Comparison of ENCODE assay signal across 34 mouse cellular contexts in the genomic region with DNA sequence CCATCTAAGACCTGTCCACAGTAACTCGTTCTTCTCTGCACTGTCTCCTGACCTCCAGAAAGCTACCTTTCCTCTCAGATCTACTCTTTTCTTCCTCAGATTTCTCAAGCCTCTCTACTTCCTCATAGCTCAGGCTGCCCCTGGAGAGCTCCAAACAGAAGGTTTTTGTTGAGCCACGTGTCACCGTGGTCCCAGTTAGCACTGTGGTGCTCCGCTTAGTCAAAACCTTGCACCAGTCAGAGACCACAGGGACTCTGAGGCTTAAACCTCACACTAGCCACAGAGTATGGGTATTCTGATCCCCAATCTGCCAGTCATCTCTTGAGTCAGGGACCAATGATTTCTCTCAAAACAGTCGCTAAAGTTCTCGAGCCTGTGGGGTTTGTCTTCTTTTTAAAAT. TPM values are rescaled to one million over a fixed set of nuclear protein-coding genes. Genes with fewer than 3 reads are reported as not detected.
A peak's percentile ranks its signal among the peaks of the same experiment; 100 is the strongest.
DNase-seq lines count a peak whose midpoint lies in the region; ATAC-seq and TF ChIP-seq lines count a peak whose summit lies in the region.
"Had no signal": no experiment of that assay in that cellular context is flagged by ENCODE, and none has a peak within 500 bp of the region (broad histone marks: within the 10 kb centered on the region; RNA-seq: fewer than 3 reads in every experiment).

No protein-coding gene starts in this region.

- WGBS in spleen, adult 2 months: 12% methylated on average over 6 of the region's 6 CpGs
- 78% methylated on average over 6 of the region's 6 CpGs for WGBS in intestine, embryonic 16.5 days

- H3K36me3 ChIP-seq in spleen, adult 2 months (ENCODE audit: control insufficient read depth, insufficient read depth, low read length): peaks cover 23% of the 10 kb centered on the region
- no peaks in the 10 kb centered on the region for H3K36me3 ChIP-seq in intestine, embryonic 16.5 days (ENCODE audit: control insufficient read depth, insufficient read depth, low read length)
- H3K36me3 ChIP-seq: embryonic facial prominence, embryonic 12.5 days; liver, embryonic 12.5 days; midbrain, embryonic 10.5 days; neural tube, embryonic 12.5 days had no signal

- H3K27me3 ChIP-seq in spleen, adult 2 months (ENCODE audit: control insufficient read depth, insufficient read depth, low read length): no peaks in the 10 kb centered on the region
- H3K27me3 ChIP-seq in intestine, embryonic 16.5 days (replicated peaks; ENCODE audit: control insufficient read depth, insufficient read depth, low read length): no peaks in the 10 kb centered on the region
- H3K27me3 ChIP-seq: embryonic facial prominence, embryonic 12.5 days; liver, embryonic 12.5 days; neural tube, embryonic 12.5 days had no signal

- TF ChIP-seq POLR2A in spleen, adult 2 months (IDR thresholded peaks at IDR 0.05; ENCODE audit: low read depth, low read length): no peak

- H3K4me1 ChIP-seq in spleen, adult 2 months (ENCODE audit: control insufficient read depth, insufficient read depth, insufficient read length): no peaks in the 10 kb centered on the region
- H3K4me1 ChIP-seq in intestine, embryonic 16.5 days (ENCODE audit: control insufficient read depth, insufficient read depth, low read length): no peaks in the 10 kb centered on the region
- H3K4me1 ChIP-seq: embryonic facial prominence, embryonic 12.5 days; liver, embryonic 12.5 days; midbrain, embryonic 10.5 days; neural tube, embryonic 12.5 days had no signal

- no peak overlapping the region for H3K9ac ChIP-seq in intestine, embryonic 16.5 days (ENCODE audit: low read depth, low read length)
- H3K9ac ChIP-seq: embryonic facial prominence, embryonic 12.5 days; liver, embryonic 12.5 days; lung, embryonic 14.5 days; neural tube, embryonic 12.5 days had no signal

- H3K4me2 ChIP-seq in intestine, embryonic 16.5 days (ENCODE audit: low read depth, low read length): no peak overlapping the region
- H3K4me2 ChIP-seq: embryonic facial prominence, embryonic 12.5 days; heart, embryonic 11.5 days; liver, embryonic 12.5 days; lung, embryonic 14.5 days; neural tube, embryonic 12.5 days had no signal

- H3K4me3 ChIP-seq in spleen, adult 2 months (ENCODE audit: extremely low read depth, insufficient read depth, insufficient read length): peak overlapping the region; percentile 3; the same call in 1 of the 2 replicates
- no peak overlapping the region for H3K4me3 ChIP-seq in intestine, embryonic 16.5 days (ENCODE audit: low read length)
- H3K4me3 ChIP-seq: embryonic facial prominence, embryonic 12.5 days; erythroblast, embryonic 14.5 days; liver, embryonic 12.5 days; midbrain, embryonic 10.5 days; neural tube, embryonic 12.5 days had no signal

- 0 out of 2 replicates have a peak, but pooled peaks have one; percentile 22 for ATAC-seq in monocyte, adult 5-6 weeks (replicated peaks; ENCODE audit: insufficient number of reproducible peaks, low FRiP score, low TSS enrichment, poor library complexity, severe bottlenecking)
- ATAC-seq in intestine, embryonic 16.5 days: no peak
- ATAC-seq: activated CD4-positive, CD25-positive, alpha-beta regulatory T cell, adult 4 months; forebrain, embryonic 16.5 days; hindbrain, embryonic 16.5 days; liver, embryonic 12.5 days; Patski had no signal

- TF ChIP-seq CTCF in spleen, adult 2 months (IDR thresholded peaks at IDR 0.05; ENCODE audit: extremely low read depth, insufficient read depth, insufficient read length, insufficient replicate concordance): no peak

- no peak for DNase-seq in spleen, adult 2 months (ENCODE audit: low read depth in 1 of 2, low spot score in 2 of 2)
- no peak for DNase-seq in spleen, postnatal 10 days (ENCODE audit: low spot score in 2 of 2)
- DNase-seq in T-cell, adult 2 months (ENCODE audit: low spot score): peak; percentile 20
- peak; percentile 22 for DNase-seq in c-Kit-positive CD71-negative TER-119-negative erythroid progenitor cells, embryonic 14.5 days (ENCODE audit: low read depth)
- DNase-seq in urinary bladder, postnatal 14 days (ENCODE audit: low spot score): no peak
- no peak for DNase-seq in left cerebral cortex, postnatal 4 days
- DNase-seq: adrenal gland, postnatal 25 days; cerebellum, adult 9-10 months; heart, postnatal 36 days; kidney, adult 11 months; kidney, postnatal 10 days; lung, embryonic 14.5 days; lung, postnatal 36 days had no signal

- intact Hi-C loops in left cerebral cortex, postnatal 4 days (cut with DNase I): no loop called here

- no peaks in the 10 kb centered on the region for H3K9me3 ChIP-seq in intestine, embryonic 16.5 days (ENCODE audit: control insufficient read depth, low read length)
- H3K9me3 ChIP-seq: liver, embryonic 12.5 days; neural tube, embryonic 12.5 days had no signal

- peak overlapping the region; percentile 95 for H3K27ac ChIP-seq in spleen, adult 2 months (ENCODE audit: insufficient read depth, low read length)
- H3K27ac ChIP-seq in intestine, embryonic 16.5 days (ENCODE audit: low read length): no peak overlapping the region
- H3K27ac ChIP-seq: embryonic facial prominence, embryonic 12.5 days; liver, embryonic 12.5 days; midbrain, embryonic 10.5 days; neural tube, embryonic 12.5 days had no signal

RNA-seq across cellular contexts. Expression of a gene that starts 59.0 kb away (rescaled TPM):
- 0.36 and 0.55 TPM in 2 replicates for polyA plus RNA-seq in spleen, adult 2 months (2012; rRNA removed)
- 0.86 to 1.2 TPM in 2 of 3 replicates, not detected in the other for total RNA-seq in monocyte, adult 5-6 weeks (2017)
- polyA plus RNA-seq in intestine, embryonic 16.5 days (2015; fragmentation: Nextera tagmentation; extraction: Ambion mirVana): not detected in 2 replicates
- not detected for total RNA-seq in left cerebral cortex, postnatal 4 days (2021)
- total RNA-seq: adrenal gland, postnatal 25 days; ES-E14; gastrocnemius, postnatal 4 days; heart, postnatal 36 days; layer of hippocampus, adult 8-10 months; left cerebral cortex, adult 8-10 months; midbrain, postnatal 0 days had no signal
- polyA plus RNA-seq: cortical plate, adult 2 months; embryonic facial prominence, embryonic 12.5 days; erythroblast, embryonic 14.5 days; forebrain, embryonic 16.5 days; heart, embryonic 11.5 days; hindbrain, embryonic 16.5 days; limb, embryonic 11.5 days; liver, embryonic 12.5 days; lung, embryonic 14.5 days; midbrain, embryonic 10.5 days; midbrain, postnatal 0 days; neural tube, embryonic 12.5 days; Patski; small intestine, adult 2 months; stomach, embryonic 16.5 days had no signal

Comparison
In these comparisons a context has a peak if more than half of its experiments do, and no peak if none do; other contexts are left out.
1. DNase-seq: peak in T-cell, adult 2 months (single experiment) and c-Kit-positive CD71-negative TER-119-negative erythroid progenitor cells, embryonic 14.5 days (single experiment); none in spleen, adult 2 months (0 of 2), spleen, postnatal 10 days (0 of 2), urinary bladder, postnatal 14 days (single experiment) and left cerebral cortex, postnatal 4 days (single experiment).